Mouse (Mus musculus): ENCODE results near the gene Ret. TPM values are rescaled to one million over a fixed set of nuclear protein-coding genes. Genes with fewer than 3 reads are reported as not detected.

Ret gene
- total and polyA plus RNA-seq, 3 experiments = not detected

DNA sequence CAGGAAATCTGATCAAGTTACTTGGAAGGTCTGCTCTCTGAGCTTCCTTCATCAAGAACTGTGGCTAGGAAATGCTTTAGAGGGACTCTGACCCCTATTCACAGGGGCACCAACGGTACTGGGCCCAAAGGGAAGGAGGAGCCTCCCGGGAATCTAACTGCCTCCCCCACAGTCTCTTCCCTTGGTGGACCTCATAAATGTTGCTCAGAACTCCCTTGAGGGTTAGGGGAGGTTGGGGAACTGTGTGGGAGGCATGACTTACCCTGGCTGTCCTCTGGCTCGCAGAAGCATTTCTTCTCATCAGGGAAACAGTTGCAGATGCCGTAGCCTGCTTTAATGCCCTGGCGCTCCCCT lies 23.6 kb downstream of the Ret start:
- H3K79me2 ChIP-seq (ENCODE audit: control insufficient read depth, insufficient read depth, low read length, poor library complexity) = no peaks in the 10 kb centered on the region
- no peaks in the 10 kb centered on the region for H3K36me3 ChIP-seq (ENCODE audit: control insufficient read depth in 1 of 2, insufficient read depth in 2 of 2, low read length in 2 of 2)
- H3K4me3 ChIP-seq (ENCODE audit: control insufficient read depth in 1 of 2, insufficient read depth in 1 of 2, low read depth in 2 of 2, low read length in 2 of 2) = no peak overlapping the region
- no peaks in the 10 kb centered on the region for H3K27me3 ChIP-seq (ENCODE audit: control insufficient read depth in 1 of 2, insufficient read depth in 2 of 2, low read length in 2 of 2)
- no peak for DNase-seq (ENCODE audit: low read depth, low spot score)
- no peak overlapping the region for H3K9ac ChIP-seq (ENCODE audit: control insufficient read depth, low read depth, low read length, poor library complexity, severe bottlenecking)
- H3K27ac ChIP-seq (ENCODE audit: control insufficient read depth, low read depth, low read length) = no peak overlapping the region
- TF ChIP-seq ZMIZ1 (IDR thresholded peaks at IDR 0.05; ENCODE audit: low read depth, low read length) (no peak), USF1 (IDR thresholded peaks at IDR 0.05; ENCODE audit: low read depth, low read length) (no peak), UBTF (IDR thresholded peaks at IDR 0.05; ENCODE audit: borderline replicate concordance, insufficient read depth, low read depth, low read length) (no peak)
- H3K9me3 ChIP-seq (replicated peaks; ENCODE audit: insufficient read depth, low read length) = no peaks in the 10 kb centered on the region
- no peaks in the 10 kb centered on the region for H3K4me1 ChIP-seq (ENCODE audit: control insufficient read depth in 1 of 2, insufficient read depth in 2 of 2, low read length in 2 of 2)

- H3K9me3 ChIP-seq (replicated peaks; ENCODE audit: insufficient read depth, low read length) = no peaks in the 10 kb centered on the region
- no peaks in the 10 kb centered on the region for H3K36me3 ChIP-seq (ENCODE audit: control insufficient read depth in 1 of 2, insufficient read depth in 2 of 2, low read length in 2 of 2)
- no peak for TF ChIP-seq RCOR1 (IDR thresholded peaks at IDR 0.05; ENCODE audit: low read depth, low read length)
- TF ChIP-seq CHD1 (IDR thresholded peaks at IDR 0.05; ENCODE audit: low read depth, low read length) = no peak
- no peak for TF ChIP-seq SIN3A (IDR thresholded peaks at IDR 0.05; ENCODE audit: low read length)
- no peak for TF ChIP-seq ZNF384 (IDR thresholded peaks at IDR 0.05; ENCODE audit: low read depth, low read length)
- TF ChIP-seq RAD21 (IDR thresholded peaks at IDR 0.05; ENCODE audit: low read depth, low read length) = no peak
- no peak overlapping the region for H3K27ac ChIP-seq (ENCODE audit: control insufficient read depth, low read depth, low read length)
- no peak overlapping the region for H3K4me3 ChIP-seq (ENCODE audit: control insufficient read depth in 1 of 2, insufficient read depth in 1 of 2, low read depth in 2 of 2, low read length in 2 of 2)
- no peak for DNase-seq (ENCODE audit: low read depth, low spot score)
- no peaks in the 10 kb centered on the region for H3K79me2 ChIP-seq (ENCODE audit: control insufficient read depth, insufficient read depth, low read length, poor library complexity)
- H3K27me3 ChIP-seq (ENCODE audit: control insufficient read depth in 1 of 2, insufficient read depth in 2 of 2, low read length in 2 of 2) = no peaks in the 10 kb centered on the region
- no peak overlapping the region for H3K9ac ChIP-seq (ENCODE audit: control insufficient read depth, low read depth, low read length, poor library complexity, severe bottlenecking)
- no peaks in the 10 kb centered on the region for H3K4me1 ChIP-seq (ENCODE audit: control insufficient read depth in 1 of 2, insufficient read depth in 2 of 2, low read length in 2 of 2)
Measured at GRCm38 (mm10) chr6:118173251-118173974, 24.1 kb downstream of the Ret start.

GRCm38 (mm10) chr6:118171386-118171785 lies 26.1 kb downstream of the Ret start:
- Histone ChIP-seq H3K27me3 (ENCODE audit: control insufficient read depth in 1 of 2, insufficient read depth in 2 of 2, low read length in 2 of 2) (no peaks in the 10 kb centered on the region), H3K36me3 (ENCODE audit: control insufficient read depth in 1 of 2, insufficient read depth in 2 of 2, low read length in 2 of 2) (no peaks in the 10 kb centered on the region), H3K9me3 (replicated peaks; ENCODE audit: insufficient read depth, low read length) (no peaks in the 10 kb centered on the region), H3K4me3 (ENCODE audit: control insufficient read depth in 1 of 2, insufficient read depth in 1 of 2, low read depth in 2 of 2, low read length in 2 of 2) (no peak overlapping the region), H3K27ac (ENCODE audit: control insufficient read depth, low read depth, low read length) (no peak overlapping the region), H3K9ac (ENCODE audit: control insufficient read depth, low read depth, low read length, poor library complexity, severe bottlenecking) (no peak overlapping the region), H3K79me2 (ENCODE audit: control insufficient read depth, insufficient read depth, low read length, poor library complexity) (no peaks in the 10 kb centered on the region), H3K4me1 (ENCODE audit: control insufficient read depth in 1 of 2, insufficient read depth in 2 of 2, low read length in 2 of 2) (no peaks in the 10 kb centered on the region)
- TF ChIP-seq MAZ (IDR thresholded peaks at IDR 0.05; ENCODE audit: low read depth, low read length) (no peak), USF2 (IDR thresholded peaks at IDR 0.05; ENCODE audit: borderline replicate concordance in 1 of 2, insufficient read depth in 1 of 2, low read depth in 1 of 2, low read length in 2 of 2) (no peak), MXI1 (IDR thresholded peaks at IDR 0.05; ENCODE audit: low read depth, low read length) (no peak), ZC3H11A (IDR thresholded peaks at IDR 0.05; ENCODE audit: low read depth, low read length) (no peak), MYB (IDR thresholded peaks at IDR 0.05; ENCODE audit: low read depth, low read length) (no peak), E2F4 (IDR thresholded peaks at IDR 0.05; ENCODE audit: borderline replicate concordance, low read depth, low read length) (no peak), BHLHE40 (IDR thresholded peaks at IDR 0.05; ENCODE audit: borderline replicate concordance, low read depth, low read length) (no peak), GABPA (IDR thresholded peaks at IDR 0.05; ENCODE audit: low read depth, low read length) (no peak), POLR2AphosphoS2 (IDR thresholded peaks at IDR 0.05; ENCODE audit: low read length) (no peak), ETS1 (IDR thresholded peaks at IDR 0.05; ENCODE audit: low read depth, low read length) (no peak), TBP (IDR thresholded peaks at IDR 0.05; ENCODE audit: low read depth, low read length) (no peak), KAT2A (conservative IDR thresholded peaks at IDR 0.05; ENCODE audit: low read depth, low read length) (no peak)
- no peak for DNase-seq (ENCODE audit: low read depth, low spot score)
